Mouse (Mus musculus): Measurements from ENCODE around the gene Slc22a8. TPM values are rescaled to one million over a fixed set of nuclear protein-coding genes. Genes with fewer than 3 reads are reported as not detected.

Gene Slc22a8
- 10 to 100 TPM; 11.9 to 14.0 TPM for total RNA-seq (2021)
- long read RNA-seq, experiment 1, transcript Slc22a8-201 (12 exons, 3,444 nt): major isoform, 10 of 35 reads
- long read RNA-seq, experiment 1, partial matches to known transcripts: 12 of 35 reads
- long read RNA-seq, experiment 1, other reads (novel, unspliced or antisense): 12 of 35 reads
- long read RNA-seq, experiment 2, transcript Slc22a8-201 (12 exons, 3,444 nt): major isoform, 8 of 32 reads
- long read RNA-seq, experiment 2, partial matches to known transcripts: 14 of 32 reads
- long read RNA-seq, experiment 2, other reads (novel, unspliced or antisense): 9 of 32 reads

DNA sequence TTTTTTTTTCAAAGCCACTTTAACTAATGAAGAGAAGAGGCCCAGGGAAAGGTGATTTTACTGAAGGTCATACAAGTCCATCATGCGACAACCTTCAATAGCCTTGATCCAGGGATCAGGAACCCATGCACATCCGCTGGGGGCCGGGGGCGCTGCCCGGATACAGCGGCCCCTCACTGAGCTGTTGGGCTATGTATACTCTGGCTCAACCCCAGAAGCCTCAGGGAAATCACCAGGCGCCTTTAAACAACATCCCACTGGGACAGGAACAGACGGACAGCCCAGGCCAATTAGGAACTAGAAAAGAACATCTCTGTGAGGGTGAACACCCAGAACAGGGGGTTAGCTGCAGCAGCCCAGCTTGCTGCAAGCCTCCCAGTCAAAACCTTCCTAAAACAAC lies at the start of gene Slc22a8:
Slc22a8 (plus strand) TSS at position 301 of the 400 bp plus-strand sequence.
- DNase-seq (ENCODE audit: low spot score in 2 of 2): no peak

- DNase-seq (ENCODE audit: low spot score in 2 of 2): no peak
Measured at GRCm38 (mm10) chr19:8558897-8559296, 32.2 kb upstream of the Slc22a8 start.

DNA sequence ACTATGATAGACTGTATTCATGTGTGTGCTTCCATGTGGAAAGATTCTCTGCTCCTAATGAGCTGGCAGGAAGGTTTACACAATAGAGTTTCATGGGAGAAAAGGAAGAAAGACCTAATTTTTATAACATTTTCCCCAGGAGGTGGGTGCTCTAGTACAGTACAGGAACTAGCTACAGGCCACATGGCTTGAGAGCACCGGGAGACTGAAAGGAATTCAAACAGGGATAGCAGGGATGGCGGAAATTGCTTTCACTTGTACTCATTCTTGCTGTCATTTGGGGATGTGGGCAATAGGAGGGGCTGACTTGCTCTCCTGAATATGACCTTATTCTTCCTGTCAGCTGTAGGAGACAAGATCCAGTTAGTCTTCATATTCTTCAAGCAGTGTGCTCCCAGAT lies 27.0 kb upstream of the Slc22a8 start:
- no peak for DNase-seq (ENCODE audit: low spot score in 2 of 2)

DNA sequence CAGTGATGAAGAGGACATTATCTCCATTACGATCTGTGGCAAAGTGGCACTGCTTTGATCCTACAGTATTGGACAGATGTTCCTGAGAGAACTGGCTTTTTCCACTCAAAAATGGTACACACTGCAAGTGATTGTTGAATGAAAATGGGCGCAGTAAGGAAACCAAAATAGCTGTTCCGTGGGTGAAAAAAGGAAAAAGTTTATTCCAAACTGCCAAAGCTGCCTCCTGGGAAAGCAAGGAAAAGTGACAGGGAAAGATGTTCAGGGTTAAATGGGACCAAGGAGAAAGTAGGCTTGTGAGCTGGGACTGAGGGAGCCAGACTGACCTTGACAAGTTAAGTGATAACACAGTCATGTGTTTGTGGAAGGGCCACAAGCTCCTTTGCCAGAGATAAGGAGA lies 26.6 kb upstream of the Slc22a8 start:
- DNase-seq (ENCODE audit: low spot score in 2 of 2): peak in 1 of 2 experiments; percentile 16

DNA sequence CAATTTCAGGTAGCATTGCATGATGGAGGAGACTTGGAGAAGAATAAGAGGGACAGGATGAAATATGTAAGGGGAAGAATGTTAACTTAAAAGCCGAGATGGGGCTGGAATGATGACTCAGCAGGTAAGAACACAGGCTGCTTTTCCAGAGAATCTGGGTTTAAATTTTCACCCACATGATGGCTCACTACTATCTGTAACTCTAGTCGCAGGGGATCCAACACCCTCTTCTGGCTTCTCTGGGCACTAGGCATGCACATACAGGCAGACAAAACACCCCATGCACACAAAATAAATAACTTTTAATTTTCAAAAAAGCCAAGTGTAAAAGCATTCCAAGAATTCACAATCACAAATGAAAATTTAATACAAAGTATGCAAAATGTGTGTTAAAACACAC lies 25.8 kb upstream of the Slc22a8 start:
- DNase-seq (ENCODE audit: low spot score in 2 of 2): peak in 1 of 2 experiments; percentile 12

- DNase-seq (ENCODE audit: low spot score in 2 of 2): peak in 1 of 2 experiments; percentile 34
Measured at GRCm38 (mm10) chr19:8565985-8566384, 25.1 kb upstream of the Slc22a8 start.

- DNase-seq (ENCODE audit: low spot score in 2 of 2): peak; percentile 50 to 51
Measured at GRCm38 (mm10) chr19:8567104-8567880, 23.8 kb upstream of the Slc22a8 start.

GRCm38 (mm10) chr19:8569453-8569863 lies 21.6 kb upstream of the Slc22a8 start:
- peak; percentile 52 to 61 for DNase-seq (ENCODE audit: low spot score in 2 of 2)

DNA sequence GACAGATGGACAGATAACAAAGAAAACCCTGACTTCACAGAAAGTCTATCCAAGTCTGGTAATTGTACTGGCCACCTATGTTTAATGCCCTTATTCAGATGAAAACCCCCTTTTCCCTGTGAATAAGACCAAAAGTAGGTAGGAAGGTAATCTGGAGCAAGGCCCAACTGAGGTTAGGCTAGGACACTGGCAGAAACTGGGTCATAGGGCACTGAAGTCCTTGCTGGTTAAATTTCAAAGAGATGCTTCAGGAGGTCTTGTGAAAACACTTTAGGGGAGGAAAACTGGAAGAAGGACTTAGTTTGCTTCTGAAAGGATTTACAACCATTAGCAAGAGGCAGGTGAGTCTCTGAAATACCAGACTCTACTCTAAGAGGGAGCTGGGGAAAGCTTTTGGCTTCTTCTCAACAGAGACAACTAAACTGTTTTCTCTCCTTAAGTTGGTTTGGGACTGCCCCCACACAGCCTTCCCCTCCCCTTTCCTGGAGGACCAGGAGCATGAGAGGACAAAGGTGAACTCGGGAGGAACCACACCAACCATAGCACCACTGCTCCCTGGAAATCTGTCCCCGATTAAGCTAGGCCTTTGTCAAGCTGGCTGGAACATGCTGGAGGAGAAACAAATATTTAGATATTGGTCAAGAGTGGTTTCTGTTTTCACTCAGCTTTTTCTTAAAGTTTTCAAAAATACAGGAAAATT lies 20.6 kb upstream of the Slc22a8 start:
- no peak for DNase-seq (ENCODE audit: low spot score in 2 of 2)

GRCm38 (mm10) chr19:8571746-8572145 lies 19.3 kb upstream of the Slc22a8 start:
- DNase-seq (ENCODE audit: low spot score in 2 of 2): no peak

DNA sequence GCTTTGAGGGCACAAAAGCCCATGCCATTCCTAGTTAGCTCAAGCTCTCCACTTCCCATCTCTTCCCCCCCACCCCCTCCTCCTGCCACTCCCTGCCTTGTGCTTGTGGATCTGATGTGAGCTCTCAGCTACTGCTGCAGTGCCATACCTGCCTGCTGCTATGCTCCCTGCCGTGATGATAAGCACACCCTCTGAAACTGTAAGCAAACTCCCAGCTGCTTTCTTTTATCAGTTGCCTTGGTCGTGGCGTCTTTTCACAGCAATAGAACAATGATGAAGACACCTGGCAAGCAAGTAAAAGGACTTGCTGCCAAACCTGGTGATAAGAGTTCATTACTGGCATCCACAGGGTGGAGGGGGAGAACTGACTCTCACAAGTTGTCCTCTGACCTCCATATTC lies 18.6 kb upstream of the Slc22a8 start:
- no peak for DNase-seq (ENCODE audit: low spot score in 2 of 2)

GRCm38 (mm10) chr19:8577432-8577831 lies 13.6 kb upstream of the Slc22a8 start:
- no peak for DNase-seq (ENCODE audit: low spot score in 2 of 2)

DNA sequence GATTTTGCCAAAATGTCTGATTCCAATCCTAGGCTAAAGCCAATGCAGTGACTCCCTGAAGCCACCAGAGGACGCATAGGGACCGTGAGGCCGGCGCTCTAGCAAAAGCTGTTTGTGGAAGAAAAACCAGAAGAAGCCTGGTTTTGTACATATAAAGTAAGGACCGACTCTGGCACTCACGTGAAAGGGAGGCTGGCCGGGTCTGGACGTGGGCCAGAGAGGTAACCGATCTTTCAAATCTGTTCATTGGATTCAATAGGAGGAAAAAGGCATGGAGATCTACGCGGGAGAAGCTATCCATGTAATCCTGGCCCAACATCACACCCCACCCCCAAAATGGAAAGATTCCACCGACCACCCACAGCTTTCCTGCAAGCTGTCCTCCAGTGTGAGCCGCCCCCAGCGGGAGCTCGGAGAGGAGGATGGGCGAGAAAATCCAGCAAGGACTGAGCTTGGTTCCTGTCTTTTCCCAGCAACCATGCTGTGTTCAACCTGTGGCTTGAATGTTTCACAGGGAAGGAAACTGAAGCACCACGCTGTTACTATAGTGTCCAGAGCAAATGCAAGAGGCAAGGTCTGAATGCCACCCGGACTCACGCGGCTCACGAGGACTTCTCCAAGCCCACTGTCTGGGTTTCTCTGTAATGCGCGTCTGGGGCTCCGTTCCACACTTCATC lies 12.6 kb upstream of the Slc22a8 start:
- peak; percentile 85 to 91 for DNase-seq (ENCODE audit: low spot score in 2 of 2)

DNA sequence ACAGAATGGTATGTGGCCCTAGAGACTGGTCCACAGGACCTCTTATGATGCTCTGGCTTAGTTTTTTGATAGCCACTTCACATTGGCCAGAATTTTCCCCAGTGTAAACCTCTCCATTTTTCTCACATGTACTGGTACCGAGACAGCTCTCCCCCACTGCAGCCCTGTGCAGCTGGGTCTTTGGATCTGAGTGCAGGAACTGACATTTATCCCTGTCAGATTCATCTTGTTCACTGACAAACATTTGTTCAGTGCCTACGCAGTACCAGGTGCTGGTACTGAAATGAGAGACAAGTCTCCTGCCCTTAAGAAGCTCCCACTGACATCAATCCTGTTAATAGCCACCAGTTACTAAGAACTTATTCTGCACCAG lies 12.1 kb upstream of the Slc22a8 start:
- peak; percentile 6 to 34 for DNase-seq (ENCODE audit: low spot score in 2 of 2)

DNA sequence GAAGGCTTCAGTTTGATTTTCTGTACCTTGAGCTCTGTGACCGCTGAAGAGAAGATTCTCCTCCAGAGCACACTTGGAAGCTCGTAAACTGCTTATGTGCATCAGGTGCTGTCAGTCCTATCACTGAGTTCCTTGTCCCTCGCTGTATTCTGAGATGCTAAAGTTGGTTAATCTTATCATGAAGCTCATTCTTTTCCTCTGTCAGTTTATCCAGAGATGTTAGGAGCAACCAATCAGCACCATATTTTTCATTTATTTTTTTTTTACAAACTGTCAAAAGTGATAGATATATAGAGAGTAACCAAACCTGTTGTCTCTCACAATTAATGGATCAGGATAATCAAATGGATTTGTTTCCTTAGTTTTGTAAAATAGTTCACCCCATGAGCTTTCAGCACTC lies 5.8 kb upstream of the Slc22a8 start:
- no peak for DNase-seq (ENCODE audit: low spot score in 2 of 2)

- peak in 1 of 2 experiments; percentile 27 for DNase-seq (ENCODE audit: low spot score in 2 of 2)
Measured at GRCm38 (mm10) chr19:8585899-8586298, 5.2 kb upstream of the Slc22a8 start.

DNA sequence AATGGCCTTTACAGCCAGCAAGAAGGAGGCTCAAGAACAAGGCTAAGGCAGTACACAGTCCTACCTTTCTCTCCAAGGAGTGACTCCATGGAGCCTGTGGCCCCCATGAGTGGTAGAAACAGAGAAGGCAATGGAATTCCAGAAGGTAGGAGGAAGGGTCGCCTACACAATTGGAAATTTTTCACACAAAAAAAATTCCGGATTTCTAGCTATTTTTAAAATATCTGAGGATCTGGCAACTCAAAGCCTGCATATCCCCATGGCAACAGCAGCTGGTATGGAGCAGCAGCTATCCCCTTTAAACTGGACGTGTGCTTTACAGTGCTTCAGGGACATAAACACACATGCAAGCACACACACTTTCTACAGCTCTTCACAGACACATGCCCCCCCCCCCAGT lies 4.7 kb upstream of the Slc22a8 start:
- peak; percentile 13 to 37 for DNase-seq (ENCODE audit: low spot score in 2 of 2)

DNA sequence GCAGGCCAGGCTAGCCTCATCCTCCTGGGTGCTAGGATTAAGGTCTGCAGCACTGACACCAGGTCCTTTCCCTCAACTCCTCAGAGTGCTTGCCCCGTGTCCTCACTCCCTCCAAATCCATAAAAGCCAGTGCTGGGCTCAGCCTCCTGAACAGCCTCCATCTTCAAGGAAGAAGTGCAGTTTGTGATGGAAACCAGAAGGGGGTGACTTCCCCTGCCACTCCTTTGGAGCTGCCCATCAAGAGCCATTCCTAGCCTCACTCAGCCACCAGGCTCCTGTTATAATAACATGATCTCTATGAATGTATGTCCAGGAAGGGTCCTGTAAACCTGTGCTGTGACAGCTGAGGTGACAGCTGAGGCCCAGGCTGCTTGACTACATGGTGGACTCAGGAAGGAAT lies 3.7 kb upstream of the Slc22a8 start:
- DNase-seq (ENCODE audit: low spot score in 2 of 2): no peak

DNA sequence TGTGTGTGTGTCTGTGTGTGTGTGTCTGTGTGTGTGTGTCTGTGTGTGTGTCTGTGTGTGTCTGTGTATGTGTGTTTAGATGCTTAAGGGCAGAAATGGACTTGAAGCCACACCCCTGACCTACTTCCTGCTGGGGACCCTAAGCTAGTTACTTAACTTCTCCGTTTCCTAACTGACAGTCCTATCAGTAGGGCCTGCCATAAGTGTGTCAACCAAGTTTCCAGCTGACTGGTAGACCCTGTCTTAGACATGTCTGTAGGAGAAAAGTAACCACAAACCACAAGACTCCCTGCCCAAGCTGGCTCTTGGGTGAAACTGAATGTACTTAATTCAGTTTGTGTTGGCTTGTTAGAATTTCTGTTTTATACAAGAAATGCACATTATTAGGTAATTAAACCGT lies 1.1 kb downstream of the Slc22a8 start:
- no peak for DNase-seq (ENCODE audit: low spot score in 2 of 2)

- DNase-seq (ENCODE audit: low spot score in 2 of 2): no peak
Measured at GRCm38 (mm10) chr19:8592873-8593408, 1.9 kb downstream of the Slc22a8 start.

DNA sequence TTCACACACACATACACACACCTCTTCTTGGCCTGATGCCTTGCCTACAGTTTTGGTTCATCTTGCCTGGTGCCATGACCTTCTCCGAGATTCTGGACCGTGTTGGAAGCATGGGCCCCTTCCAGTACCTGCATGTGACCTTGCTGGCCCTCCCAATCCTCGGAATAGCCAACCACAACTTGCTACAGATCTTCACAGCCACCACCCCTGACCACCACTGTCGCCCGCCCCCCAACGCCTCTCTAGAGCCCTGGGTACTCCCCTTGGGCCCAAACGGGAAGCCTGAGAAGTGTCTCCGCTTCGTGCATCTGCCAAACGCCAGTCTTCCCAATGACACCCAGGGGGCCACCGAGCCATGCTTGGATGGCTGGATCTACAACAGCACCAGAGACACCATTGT lies 2.8 kb downstream of the Slc22a8 start:
- DNase-seq (ENCODE audit: low spot score in 2 of 2): no peak

Measured in left cerebral cortex, adult 18-20 months (tissue).